Mouse (Mus musculus) megakaryocyte, adult 5-6 weeks (primary cell): ENCODE measurements around the gene Gpc1. TPM values are rescaled to one million over a fixed set of nuclear protein-coding genes. Genes with fewer than 3 reads are reported as not detected.

Experiments used
- ATAC-seq: 2 replicates; pipeline ENCODE4 v1.8.0; 2016; ENCODE audit warnings: mild to moderate bottlenecking, inconsistent platforms; ENCODE audit not compliant: poor library complexity, severe bottlenecking
- total RNA-seq, 2 experiments: library from RNA; stranded (forward) in 1 of 2; stranded (reverse) in 1 of 2; fragments of 153-499, 151-499 nt in 1 of 2; fragments of 221-1000, 200-1000 nt in 1 of 2; gene quantifications; 2 replicates each; pipeline versions ENCODE4 v1.2.3 to v1.2.4; 2015 to 2017

Gpc1 gene
- total RNA-seq, 2 experiments from 2014 or later: 13.7 to 19.9 TPM

DNA sequence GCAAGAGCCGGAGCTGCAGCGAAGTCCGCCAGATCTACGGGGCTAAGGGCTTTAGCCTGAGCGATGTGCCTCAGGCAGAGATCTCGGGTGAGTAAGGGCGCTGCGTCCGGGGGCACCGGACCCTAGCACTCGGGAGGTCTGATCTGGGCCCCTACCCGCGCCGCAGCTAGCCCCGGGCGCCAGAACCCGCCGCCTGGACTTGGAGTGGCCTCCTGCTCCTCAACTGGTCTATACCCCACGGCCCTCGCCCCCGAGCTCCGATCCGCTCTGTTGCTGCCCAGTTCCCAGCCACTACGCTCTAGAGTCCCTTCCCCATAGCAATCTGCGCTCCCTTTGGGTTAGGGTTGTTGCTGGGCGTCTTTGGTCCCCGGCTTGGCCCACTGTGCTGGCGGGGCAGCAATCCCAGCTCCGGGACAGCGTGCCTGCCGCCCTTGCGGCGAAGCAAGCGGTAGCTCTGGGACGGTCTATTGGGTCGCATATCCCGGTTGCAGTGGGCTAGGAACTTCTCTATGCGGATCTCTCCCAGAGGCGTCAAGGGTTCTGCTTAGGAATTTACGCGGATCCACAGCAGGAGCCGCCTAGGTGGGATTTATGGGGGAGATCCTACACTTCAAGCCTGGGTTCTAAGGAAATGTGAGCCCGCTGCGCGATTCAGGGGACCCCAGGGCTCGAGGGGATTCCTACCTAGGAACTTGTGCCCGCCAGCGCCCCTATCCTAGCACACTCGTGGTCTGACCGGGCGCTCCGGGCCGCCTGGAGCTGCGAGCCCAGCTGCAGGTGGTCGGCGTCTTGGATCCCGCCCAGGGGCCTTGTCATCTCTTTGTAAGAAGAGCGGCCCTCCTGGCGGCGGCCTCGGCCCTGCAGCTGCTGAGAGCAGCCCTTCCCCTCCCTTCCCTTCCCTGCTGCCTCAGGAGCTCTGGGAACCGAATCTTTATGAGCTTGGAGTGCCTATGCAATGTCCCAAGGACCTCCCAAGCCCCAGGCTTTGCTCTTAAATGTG lies 866 bp downstream of the Gpc1 start:
- peak; percentile 30 for ATAC-seq

DNA sequence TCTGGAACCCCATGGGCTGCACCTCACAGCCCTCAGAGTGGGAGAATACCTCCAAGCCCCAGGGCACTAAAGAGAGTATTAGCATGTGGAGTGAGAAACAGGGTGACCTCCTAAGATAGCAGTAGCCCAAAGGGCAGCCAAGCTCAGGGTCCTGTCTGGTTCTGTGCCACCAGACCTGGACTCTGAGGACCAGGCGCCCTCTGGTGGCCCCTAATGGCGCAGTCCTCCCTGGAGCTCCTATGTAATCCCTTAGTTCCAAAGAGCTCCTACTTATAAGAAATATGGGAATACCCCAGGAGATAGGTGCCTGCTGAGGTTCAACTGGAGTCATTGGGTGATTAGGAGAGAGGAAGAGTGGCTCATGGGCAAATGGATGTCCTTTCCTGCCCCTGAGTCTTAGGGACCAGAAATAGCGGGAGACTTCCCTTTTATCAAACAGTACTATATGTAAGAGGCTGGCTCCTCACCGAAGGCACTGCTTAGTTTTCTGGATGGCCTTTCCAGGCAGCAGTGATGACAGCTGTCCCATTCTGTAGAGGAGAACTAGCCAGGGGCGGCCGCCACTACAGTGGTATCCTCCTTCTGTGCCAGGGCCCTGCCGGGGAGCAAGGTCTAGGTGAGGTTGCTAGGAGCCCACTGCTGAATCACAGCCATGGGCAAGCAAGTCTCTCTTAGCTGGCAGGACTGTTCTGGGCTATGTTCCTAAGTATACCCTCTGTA lies 2.7 kb downstream of the Gpc1 start:
- ATAC-seq: peak; percentile 62

DNA sequence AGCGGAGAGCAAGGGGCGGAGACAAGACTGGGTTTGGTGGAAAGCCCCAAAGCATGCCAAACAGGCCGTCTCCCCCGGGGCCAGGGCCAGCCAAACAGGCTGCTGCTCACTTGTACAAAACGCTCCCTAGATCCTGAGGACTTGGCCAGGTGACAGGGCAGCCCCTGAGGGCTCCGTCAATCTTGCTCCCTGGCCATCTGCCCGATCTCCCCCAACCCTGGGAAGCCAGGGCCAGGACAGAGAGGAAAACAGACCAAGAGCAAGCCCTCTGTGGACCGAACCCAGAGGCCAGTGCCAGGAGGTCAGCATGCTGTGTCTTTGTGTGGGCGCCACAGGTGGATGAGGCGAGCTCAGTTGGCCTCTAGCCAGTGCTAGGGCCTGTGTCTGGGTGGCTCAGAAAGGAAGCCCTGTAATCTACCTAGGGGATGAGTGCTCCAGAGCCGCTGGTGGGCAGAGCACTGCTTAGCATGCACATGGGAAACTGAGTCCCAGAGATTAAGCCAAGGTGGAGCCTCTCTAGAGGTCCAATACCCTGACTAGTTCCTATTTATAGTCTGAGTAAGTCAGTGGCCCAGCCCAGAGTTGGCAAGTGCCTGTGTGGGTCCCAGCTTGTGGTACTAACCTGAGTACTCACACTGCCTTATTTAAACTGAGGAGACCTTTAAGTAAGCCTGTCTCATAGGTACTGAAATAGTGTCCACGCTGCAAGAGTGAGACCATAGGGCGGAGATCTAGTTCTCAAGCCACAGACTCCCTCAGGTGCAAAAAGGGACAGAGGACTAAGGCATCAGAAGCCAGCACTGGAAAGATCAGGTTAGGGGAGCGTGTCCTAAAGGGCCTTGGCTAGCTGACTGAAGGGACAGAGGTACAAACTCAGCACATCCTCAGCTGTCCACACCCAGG lies 6.7 kb downstream of the Gpc1 start:
- no peak for ATAC-seq

DNA sequence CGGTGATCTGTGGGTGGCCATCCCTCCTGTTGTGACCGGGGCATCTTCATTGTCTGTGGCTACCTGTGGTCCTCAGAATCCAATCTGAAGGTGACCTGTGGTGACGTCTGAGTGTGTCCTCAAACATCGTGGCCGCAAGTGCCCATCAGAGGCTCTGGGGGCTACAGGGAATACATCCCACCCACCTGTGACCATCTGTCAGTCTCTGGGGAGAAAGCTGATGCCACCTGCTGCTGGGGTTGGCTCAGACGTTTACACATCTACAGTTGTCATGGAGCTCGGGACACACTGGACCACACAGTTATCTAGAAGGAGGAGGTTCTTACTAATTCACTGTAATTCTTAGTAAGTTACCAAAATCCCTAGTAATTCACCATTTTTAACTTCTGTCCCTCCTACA lies 7.8 kb downstream of the Gpc1 start:
- no peak for ATAC-seq

DNA sequence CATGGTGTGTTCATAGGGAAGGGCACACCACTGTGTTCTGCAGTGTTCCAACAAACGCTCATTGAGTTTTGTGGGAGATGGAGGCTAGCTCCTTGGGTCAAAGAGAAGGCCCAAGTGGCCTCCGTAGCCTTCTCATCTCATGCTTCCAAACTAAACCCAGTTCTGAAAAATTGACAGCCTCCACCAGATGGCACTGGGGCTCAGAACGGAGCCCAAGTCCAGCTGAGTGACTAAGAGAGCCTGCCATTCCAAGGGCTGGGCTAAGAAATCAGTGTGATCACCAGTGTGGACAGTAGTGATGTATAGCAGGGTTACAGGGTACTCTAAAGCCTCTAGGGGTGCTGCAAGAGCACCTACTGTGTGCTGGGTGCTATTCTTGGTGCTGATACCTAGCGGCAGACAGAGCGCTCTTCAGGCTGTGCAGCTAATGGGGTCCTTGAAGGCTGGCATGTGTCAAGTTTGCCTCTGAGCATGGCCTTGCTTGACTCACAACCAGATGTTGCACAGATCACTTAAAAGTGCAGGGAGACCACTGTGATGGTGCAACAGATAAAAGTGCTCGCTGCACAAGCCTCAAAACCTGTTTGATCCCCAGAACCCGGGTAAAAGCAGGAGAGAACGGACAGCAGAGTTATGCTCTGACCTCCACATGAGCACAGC lies 8.9 kb downstream of the Gpc1 start:
- ATAC-seq: no peak

DNA sequence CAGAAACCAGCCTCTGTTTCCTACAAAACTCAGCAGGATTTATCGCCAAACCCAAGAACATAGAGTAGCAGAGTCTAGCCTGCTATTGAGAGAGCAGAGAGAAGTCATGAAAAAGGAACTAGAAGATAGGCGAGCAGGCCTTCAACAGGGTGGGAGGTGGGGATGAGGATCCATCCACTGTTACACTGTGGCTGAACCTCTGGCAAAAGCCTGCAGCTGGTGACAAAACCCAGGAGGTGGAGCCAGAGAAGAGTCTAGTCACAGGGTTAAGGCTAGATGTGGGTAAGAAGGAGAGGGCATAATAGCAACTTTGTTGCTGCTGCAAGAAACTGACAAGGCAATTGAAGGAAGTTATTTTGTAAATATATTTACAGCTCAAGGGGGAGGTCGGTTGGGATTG lies 10.0 kb downstream of the Gpc1 start:
- peak; percentile 36; the same call in 1 of the 2 replicates for ATAC-seq

DNA sequence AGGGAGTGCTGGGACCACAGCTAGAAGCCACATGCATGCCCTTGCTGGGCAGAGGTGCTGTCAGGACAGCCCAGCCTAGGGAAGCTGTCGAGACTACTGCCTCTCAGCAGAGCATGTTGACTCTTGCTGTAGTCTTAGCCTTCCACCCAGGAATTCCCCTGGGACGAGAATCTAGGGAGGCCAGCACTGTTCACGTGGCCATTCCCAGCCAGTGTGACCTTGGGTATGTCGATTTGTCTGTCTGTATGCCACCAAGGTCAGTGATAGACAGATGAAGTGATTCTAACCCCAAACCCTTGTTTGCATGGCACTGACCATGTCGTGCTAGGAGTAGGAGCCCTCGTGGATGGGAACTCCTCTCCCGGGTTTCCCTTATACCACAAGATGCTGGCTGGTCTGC lies 14.4 kb downstream of the Gpc1 start:
- no peak for ATAC-seq

DNA sequence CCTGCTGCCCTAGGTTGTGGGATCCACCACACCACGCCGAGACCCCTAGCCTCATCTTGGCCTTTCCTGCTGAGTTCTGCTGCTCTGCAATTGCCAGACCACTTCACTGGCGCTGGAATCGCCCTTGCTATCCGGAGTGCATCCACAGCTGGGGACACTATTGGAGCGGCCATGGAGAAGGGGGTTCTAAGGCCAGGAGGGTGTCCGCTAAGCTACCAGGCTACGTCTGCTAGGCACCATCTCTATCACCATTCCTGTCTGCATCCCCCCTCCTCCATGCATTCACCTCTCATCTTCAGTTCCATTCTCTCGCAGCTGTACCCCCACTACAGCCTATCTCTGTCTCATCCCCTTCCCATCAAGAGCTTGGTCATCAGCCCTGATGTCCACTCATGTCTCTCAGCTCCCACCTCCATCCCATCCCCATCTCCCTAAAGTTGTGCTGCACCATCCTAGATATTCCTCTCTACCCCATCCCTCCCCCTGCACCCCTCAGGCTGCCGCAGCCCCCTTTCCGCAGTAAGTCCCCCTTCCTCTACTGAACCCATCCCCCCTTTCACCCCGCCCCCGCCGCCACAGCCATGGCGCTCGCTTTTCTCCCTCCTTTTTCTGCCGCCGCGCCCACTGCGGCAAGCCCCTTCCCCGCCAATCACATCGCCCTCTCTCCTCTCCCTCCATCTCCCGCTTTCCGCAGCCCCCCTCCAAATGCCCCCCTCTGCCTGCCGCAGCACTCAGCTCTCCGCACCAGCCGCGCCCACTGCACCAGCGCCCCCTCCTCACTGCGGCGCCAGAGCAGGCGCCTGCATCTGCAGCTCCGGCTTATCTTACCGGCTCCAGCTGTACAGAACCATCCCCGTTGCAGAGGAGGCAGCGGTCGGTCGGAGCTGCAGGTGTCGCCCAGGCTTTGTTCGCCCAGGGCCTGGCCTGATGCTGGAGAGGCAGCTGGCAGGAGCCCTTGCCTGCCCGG lies 16.7 kb downstream of the Gpc1 start:
- no peak for ATAC-seq

DNA sequence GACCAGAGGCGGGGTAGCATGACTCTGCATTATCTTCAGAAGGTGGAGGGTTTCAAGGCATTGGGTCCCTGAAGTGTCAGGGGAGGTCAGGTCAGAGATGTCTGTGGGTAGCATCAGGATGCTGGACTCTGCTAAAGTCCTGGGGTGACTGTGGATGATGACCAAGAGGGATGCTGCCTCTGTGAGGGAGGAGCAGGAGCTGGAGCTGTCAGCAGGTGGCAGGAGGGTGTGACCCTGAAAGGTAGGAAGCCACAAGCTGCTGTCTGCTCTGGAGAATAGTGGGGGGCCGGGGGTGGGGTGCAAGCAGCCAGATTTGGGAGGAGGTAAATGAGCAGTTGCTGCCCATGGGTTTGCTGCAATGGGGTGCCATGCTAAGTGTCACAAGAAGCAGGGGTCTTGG lies 18.0 kb downstream of the Gpc1 start:
- ATAC-seq: peak; percentile 51; the same call in 1 of the 2 replicates

DNA sequence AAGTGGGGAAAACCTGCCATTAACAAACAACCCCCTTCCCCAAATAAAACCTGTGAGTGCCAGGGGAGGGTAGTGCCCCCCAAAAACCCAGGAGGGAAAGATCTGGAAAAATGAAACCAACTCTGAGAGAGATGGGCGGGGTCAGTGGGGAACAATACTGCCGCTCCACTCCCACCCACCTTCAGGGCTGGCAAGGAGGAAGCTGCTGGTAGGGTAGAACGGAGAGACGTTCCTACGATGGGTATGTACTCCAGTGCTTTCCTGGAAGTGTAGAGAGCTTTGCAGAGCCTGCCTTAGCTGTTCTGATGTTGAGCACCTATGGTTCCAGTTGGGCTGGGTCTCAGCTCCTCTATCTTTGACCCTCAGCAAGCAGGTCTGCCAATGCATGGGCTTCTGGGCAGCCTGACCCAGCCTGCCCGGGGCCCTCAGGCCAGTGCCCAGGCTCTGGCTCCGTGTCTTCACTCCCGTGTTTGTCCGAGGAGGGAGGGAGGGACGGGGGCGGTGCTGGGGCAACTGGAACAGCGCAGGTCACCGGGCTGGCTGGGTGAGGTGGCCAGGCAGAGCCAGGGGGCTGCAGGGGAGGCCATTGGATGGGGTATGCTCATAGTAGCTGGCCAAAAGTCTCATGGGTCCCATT lies 18.6 kb downstream of the Gpc1 start:
- peak; percentile 71 for ATAC-seq

DNA sequence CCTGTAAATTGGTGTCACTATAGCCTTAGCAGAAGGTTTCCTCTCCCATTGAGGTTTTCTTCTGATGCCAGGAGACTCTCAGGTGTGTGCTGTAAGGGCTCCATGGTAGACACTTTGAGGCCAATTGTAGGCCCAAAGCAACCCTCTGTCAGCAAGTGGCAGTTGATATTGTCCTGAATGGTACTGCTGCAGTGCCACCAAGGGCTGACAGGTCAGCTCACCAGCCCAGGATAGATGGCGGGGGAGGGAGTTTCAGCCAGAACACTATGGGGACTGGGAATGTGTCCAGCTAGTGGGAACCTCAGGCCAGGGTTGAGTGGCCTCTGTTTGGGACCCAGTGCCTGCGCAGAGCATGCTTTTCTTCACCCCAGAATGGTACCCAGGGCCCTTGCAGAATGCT lies 21.0 kb downstream of the Gpc1 start:
- ATAC-seq: no peak

DNA sequence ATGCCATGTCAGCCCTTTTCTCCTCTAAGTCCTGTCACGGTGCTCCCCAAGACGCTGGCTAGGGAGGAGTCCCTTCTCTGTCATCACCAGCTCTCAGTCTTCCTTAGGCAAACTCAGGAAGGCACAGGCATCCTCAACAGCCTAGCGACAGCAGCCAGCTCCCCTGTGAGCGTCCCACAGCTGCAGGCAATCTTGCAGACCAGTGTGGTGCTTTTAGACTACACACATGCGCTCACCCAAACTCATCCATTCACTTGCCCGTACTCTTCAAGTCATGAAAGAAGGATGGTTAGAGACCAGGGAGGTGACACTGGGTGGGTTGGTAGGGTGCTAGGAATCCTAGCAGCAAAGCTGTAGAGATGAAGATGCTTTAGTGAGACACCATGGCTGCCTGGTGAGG lies 30.1 kb downstream of the Gpc1 start:
- ATAC-seq: no peak

DNA sequence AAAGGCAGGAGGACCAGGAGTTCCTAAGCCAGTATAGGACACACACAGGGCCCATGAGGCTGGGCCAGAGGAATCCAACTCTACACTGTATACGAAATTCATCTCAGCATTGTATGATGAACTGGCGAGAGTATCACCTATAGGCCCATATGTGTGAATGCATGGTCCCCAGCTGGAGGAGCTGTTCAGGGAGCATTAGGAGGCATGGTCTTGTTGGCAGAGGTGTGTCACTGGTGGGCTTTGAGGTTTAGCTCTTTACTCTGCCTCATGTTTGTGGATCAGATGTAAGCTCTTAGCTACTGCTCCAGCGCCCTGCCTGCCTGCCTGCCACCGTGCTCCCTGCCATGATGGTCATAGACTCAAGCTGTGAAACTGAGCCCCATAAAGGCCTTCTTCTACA lies 31.8 kb downstream of the Gpc1 start:
- ATAC-seq: no peak

DNA sequence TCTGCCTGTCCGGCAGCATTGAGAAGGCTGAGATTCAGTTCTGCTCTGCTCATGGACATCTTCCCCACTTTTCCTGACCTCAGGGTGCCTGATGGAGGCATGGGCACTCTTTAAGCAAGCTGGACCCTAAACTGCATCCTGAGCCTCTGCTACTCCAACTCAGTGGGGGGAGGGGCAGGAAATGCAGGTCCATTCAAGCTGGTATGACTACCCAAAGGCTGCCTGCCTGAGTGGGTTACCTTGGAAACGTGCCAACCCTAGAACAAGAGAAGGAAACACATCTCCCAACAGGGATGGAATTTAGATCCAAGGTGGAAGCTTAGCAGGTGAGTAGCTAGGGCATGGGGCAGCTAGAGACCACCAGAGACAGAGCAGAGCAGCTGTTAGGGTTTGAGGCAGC lies 34.7 kb downstream of the Gpc1 start:
- no peak for ATAC-seq

DNA sequence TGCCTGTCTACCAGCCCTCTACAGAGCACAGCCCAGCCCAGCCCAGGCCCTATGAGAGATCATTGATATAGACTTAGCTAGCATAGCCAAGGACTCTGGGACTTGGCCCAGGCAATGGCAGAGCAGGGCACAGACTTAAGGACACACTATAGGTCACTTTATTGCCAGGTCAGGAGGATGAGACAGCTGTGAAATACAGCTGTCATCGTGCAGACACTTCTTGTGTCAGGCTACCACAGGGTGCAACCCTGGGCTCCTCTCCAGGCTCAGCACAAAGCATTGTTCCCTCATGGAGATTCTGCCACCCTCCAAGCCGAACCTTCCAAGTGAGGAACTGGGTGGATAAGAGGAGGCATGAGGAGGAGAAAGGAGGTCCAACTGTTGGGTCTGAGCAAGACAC lies 38.5 kb downstream of the Gpc1 start:
- ATAC-seq: no peak

DNA sequence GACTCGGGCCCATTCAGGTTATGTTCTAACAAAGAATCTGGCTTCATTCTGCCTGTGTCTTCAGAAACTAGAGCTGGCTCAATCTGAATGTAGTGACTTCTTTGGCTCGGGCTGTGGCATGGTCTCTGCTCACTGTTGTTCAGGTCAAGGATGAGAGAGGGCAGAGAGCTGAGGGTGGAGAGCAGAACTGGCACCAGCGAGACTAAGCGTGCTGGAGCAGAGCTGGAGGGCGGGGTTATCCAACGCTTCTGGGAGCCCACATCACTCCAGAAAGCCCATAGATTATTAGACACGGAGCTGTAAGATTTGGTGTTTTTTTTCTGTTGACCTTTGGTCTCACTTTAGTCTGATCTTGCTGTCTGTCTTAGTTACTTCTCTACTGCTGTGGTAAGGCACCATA lies 41.2 kb downstream of the Gpc1 start:
- no peak for ATAC-seq

DNA sequence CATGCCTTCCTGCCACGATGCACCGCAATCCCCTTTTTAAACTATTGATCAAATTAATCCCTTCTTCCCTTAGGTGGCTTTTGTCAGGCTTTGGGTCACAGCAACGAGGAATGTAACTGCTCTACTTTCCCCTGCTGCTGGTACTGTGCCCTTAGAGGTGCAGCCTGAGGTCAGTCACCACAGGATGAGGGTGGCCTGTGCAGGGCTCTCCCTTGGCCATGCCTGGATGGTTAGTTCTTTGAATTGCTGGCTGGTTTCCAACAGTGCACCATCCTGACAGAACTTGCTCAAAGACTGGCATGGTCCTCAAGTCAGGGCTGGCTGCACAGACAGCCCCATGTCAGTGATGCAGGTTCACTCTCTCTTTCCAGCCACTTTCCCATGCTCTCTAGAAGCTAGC lies 42.6 kb downstream of the Gpc1 start:
- no peak for ATAC-seq

DNA sequence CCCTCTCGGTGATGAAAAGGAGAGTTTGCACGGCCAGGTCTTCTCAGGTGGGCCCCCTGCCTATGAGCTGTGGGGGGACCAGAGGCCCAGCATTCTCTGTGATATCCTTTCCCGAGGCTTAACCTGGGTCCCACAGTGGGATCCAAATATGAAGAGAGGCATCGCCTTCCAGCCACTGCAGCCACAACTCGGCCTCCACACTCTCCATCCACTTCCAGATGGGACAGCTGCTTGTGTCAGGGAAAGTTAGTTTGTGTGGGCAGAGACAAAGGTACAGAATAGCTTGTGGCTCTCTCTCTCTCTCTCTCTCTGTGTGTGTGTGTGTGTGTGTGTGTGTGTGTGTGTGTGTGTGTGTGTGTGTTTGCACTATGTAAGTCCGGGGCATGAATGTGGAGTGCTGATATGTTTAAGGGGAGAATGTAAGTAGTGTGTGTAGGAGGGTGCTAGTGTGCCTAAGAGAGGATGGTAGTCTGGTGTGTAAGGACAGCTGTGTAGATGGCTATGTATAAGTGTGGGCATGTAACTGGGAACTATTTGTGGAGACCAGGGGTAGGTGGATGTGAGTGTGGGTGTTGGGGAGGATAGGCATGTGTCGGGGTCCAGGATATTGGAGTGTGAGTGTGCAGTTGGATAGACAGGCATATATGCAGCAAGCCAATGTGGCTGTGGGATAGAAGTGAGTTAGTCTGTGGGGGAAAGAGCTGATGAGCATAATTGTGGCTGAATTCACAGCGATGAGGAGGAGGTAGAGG lies 44.1 kb downstream of the Gpc1 start:
- ATAC-seq: no peak
